Mouse (Mus musculus): Measurements from ENCODE around the gene Slamf7.

GRCm38 (mm10) chr1:171620091-171620490 is 32.7 kb downstream of the Slamf7 start:
- TF ChIP-seq CTCF (IDR thresholded peaks at IDR 0.05; ENCODE audit: extremely low read depth, insufficient read depth, low read length): no peak
- TF ChIP-seq POLR2A (IDR thresholded peaks at IDR 0.05; ENCODE audit: extremely low read depth, insufficient read depth, low read length): no peak

Measured in cortical plate, adult 2 months (tissue).